Mouse (Mus musculus) embryonic facial prominence, embryonic 13.5 days (tissue): ENCODE results near the gene Myof. TPM values are rescaled to one million over a fixed set of nuclear protein-coding genes. Genes with fewer than 3 reads are reported as not detected.

Experiments
- ATAC-seq: fragments of 200-750 bp; cut with Nextera tagmentation; 2 replicates; pipeline ENCODE4 v1.8.0; 2017; ENCODE audit warnings: low read depth; ENCODE audit not compliant: insufficient number of reproducible peaks, insufficient read depth, low FRiP score, low TSS enrichment
- H3K27ac ChIP-seq: fragments of 300-500 bp; sonication (generic); 2 replicates; pipeline ENCODE4 v1.5.1; 2015; ENCODE audit warnings: moderate library complexity, mild to moderate bottlenecking, inconsistent platforms
- H3K27me3 ChIP-seq: fragments of 300-500 bp; sonication (generic); 2 replicates; pipeline ENCODE4 v1.6.1; 2015; ENCODE audit warnings: mild to moderate bottlenecking, inconsistent platforms
- H3K36me3 ChIP-seq: fragments of 300-500 bp; sonication (generic); 2 replicates; pipeline ENCODE4 v1.6.1; 2015; ENCODE audit warnings: mild to moderate bottlenecking, inconsistent platforms
- H3K4me1 ChIP-seq: fragments of 300-500 bp; sonication (generic); 2 replicates; pipeline ENCODE4 v1.6.1; 2015; ENCODE audit warnings: inconsistent platforms
- H3K4me2 ChIP-seq: fragments of 300-500 bp; sonication (generic); 2 replicates; pipeline ENCODE4 v1.6.1; 2015; ENCODE audit warnings: moderate library complexity, mild to moderate bottlenecking, inconsistent platforms
- H3K4me3 ChIP-seq: fragments of 300-500 bp; sonication (generic); 2 replicates; pipeline ENCODE4 v1.5.1; 2015; ENCODE audit warnings: mild to moderate bottlenecking, inconsistent platforms
- H3K9ac ChIP-seq: fragments of 300-500 bp; sonication (generic); 2 replicates; pipeline ENCODE4 v1.6.1; 2015; ENCODE audit warnings: mild to moderate bottlenecking, inconsistent platforms
- H3K9me3 ChIP-seq: fragments of 300-500 bp; sonication (generic); 2 replicates; pipeline ENCODE4 v1.6.1; 2016; ENCODE audit warnings: inconsistent platforms
- WGBS: fragments of 180-500 bp; shearing (Covaris S2); methylation state at CpG from one replicate; pipeline ENCODE4 v1.1.7; 2015; ENCODE audit warnings: mixed read lengths; 5-methylcytosine and 5-hydroxymethylcytosine counted together
- polyA plus RNA-seq: library from polyadenylated mRNA; unstranded; fragments of >200 nt; fragmentation: Nextera tagmentation; extraction: Ambion mirVana; gene quantifications from 2 replicates; pipeline ENCODE4 v1.2.1, GENCODE M21; 2015

Myof gene
- polyA plus RNA-seq, 1 experiment from 2014 or later, result 12.2 TPM

- Histone ChIP-seq H3K4me2 (no peak overlapping the region), H3K4me1 (peaks cover 16% of the 10 kb centered on the region), H3K9ac (no peak overlapping the region), H3K27me3 (no peaks in the 10 kb centered on the region), H3K27ac (no peak overlapping the region), H3K36me3 (no peaks in the 10 kb centered on the region), H3K9me3 (no peaks in the 10 kb centered on the region), H3K4me3 (no peak overlapping the region)
- WGBS, result 90% methylated on average over 2 of the region's 2 CpGs
- no peak for ATAC-seq
Measured at GRCm38 (mm10) chr19:37999941-38000340, 43.4 kb downstream of the Myof start.

- 84% methylated on average over 3 of the region's 3 CpGs for WGBS
- H3K27me3 ChIP-seq, result no peaks in the 10 kb centered on the region
- no peak overlapping the region for H3K9ac ChIP-seq
- H3K4me1 ChIP-seq, result 0 out of 2 replicates have a peak, but pooled peaks cover 4% of the 10 kb centered on the region
- H3K9me3 ChIP-seq, result no peaks in the 10 kb centered on the region
- peaks cover 8% of the 10 kb centered on the region for H3K36me3 ChIP-seq
- ATAC-seq, result no peak
- no peak overlapping the region for H3K4me3 ChIP-seq
- no peak overlapping the region for H3K4me2 ChIP-seq
- H3K27ac ChIP-seq, result no peak overlapping the region
Measured at GRCm38 (mm10) chr19:37994301-37994700, 49.1 kb downstream of the Myof start.

GRCm38 (mm10) chr19:37992184-37992554 is 51.2 kb downstream of the Myof start:
- Histone ChIP-seq H3K4me1 (0 out of 2 replicates have a peak, but pooled peaks cover 4% of the 10 kb centered on the region), H3K36me3 (peaks cover 8% of the 10 kb centered on the region), H3K4me2 (no peak overlapping the region), H3K9ac (no peak overlapping the region), H3K27ac (no peak overlapping the region), H3K27me3 (no peaks in the 10 kb centered on the region), H3K9me3 (no peaks in the 10 kb centered on the region), H3K4me3 (no peak overlapping the region)
- ATAC-seq, result no peak
- 88% methylated on average over 2 of the region's 2 CpGs for WGBS

- H3K4me2 ChIP-seq, result no peak overlapping the region
- no peak for ATAC-seq
Measured at GRCm38 (mm10) chr19:37991399-37992183, 51.8 kb downstream of the Myof start.

GRCm38 (mm10) chr19:37989971-37990370 is 53.4 kb downstream of the Myof start:
- Histone ChIP-seq H3K27ac (no peak overlapping the region), H3K27me3 (no peaks in the 10 kb centered on the region), H3K9ac (no peak overlapping the region), H3K36me3 (peaks cover 12% of the 10 kb centered on the region), H3K4me2 (no peak overlapping the region), H3K4me3 (no peak overlapping the region), H3K4me1 (0 out of 2 replicates have a peak, but pooled peaks cover 4% of the 10 kb centered on the region), H3K9me3 (no peaks in the 10 kb centered on the region)
- 85% methylated on average over 2 of the region's 2 CpGs for WGBS
- ATAC-seq, result no peak

More at GRCm38 (mm10) chr19:37991399-37992183, 51.8 kb downstream of the Myof start:
- Histone ChIP-seq H3K27me3 (no peaks in the 10 kb centered on the region), H3K4me1 (0 out of 2 replicates have a peak, but pooled peaks cover 4% of the 10 kb centered on the region), H3K36me3 (peaks cover 9% of the 10 kb centered on the region), H3K27ac (no peak overlapping the region), H3K9me3 (no peaks in the 10 kb centered on the region), H3K4me3 (no peak overlapping the region), H3K9ac (no peak overlapping the region)
- 45% methylated on average over 7 of the region's 7 CpGs for whole genome bisulfite sequencing

- H3K4me2 ChIP-seq, result no peak overlapping the region
- ATAC-seq, result no peak
- H3K36me3 ChIP-seq, result peaks cover 4% of the 10 kb centered on the region
- H3K27me3 ChIP-seq, result no peaks in the 10 kb centered on the region
- H3K27ac ChIP-seq, result no peak overlapping the region
- H3K4me3 ChIP-seq, result no peak overlapping the region
- WGBS, result 81% methylated on average over 4 of the region's 4 CpGs
- H3K4me1 ChIP-seq, result 0 out of 2 replicates have a peak, but pooled peaks cover 4% of the 10 kb centered on the region
- H3K9ac ChIP-seq, result no peak overlapping the region
- no peaks in the 10 kb centered on the region for H3K9me3 ChIP-seq
Measured at GRCm38 (mm10) chr19:37988156-37988555, 55.2 kb downstream of the Myof start.

GRCm38 (mm10) chr19:37985730-37986129 is 57.6 kb downstream of the Myof start:
- WGBS, result 84% methylated on average over 16 of the region's 16 CpGs
- no peak overlapping the region for H3K4me3 ChIP-seq
- no peak overlapping the region for H3K4me2 ChIP-seq
- no peak overlapping the region for H3K27ac ChIP-seq
- no peaks in the 10 kb centered on the region for H3K27me3 ChIP-seq
- H3K36me3 ChIP-seq, result peaks cover 10% of the 10 kb centered on the region; the same call in 1 of the 2 replicates
- no peaks in the 10 kb centered on the region for H3K9me3 ChIP-seq
- no peaks in the 10 kb centered on the region for H3K4me1 ChIP-seq
- no peak overlapping the region for H3K9ac ChIP-seq
- no peak for ATAC-seq

- H3K27me3 ChIP-seq, result no peaks in the 10 kb centered on the region
- H3K4me1 ChIP-seq, result no peaks in the 10 kb centered on the region
- peaks cover 9% of the 10 kb centered on the region; the same call in 1 of the 2 replicates for H3K36me3 ChIP-seq
- no peak overlapping the region for H3K27ac ChIP-seq
- H3K9ac ChIP-seq, result no peak overlapping the region
- ATAC-seq, result no peak
- no peaks in the 10 kb centered on the region for H3K9me3 ChIP-seq
- H3K4me3 ChIP-seq, result no peak overlapping the region
- no peak overlapping the region for H3K4me2 ChIP-seq
- 94% methylated on average over 5 of the region's 5 CpGs for WGBS
Measured at GRCm38 (mm10) chr19:37975951-37976350, 67.4 kb downstream of the Myof start.

- WGBS, result 92% methylated on average over 4 of the region's 4 CpGs
- Histone ChIP-seq H3K4me3 (no peak overlapping the region), H3K4me2 (no peak overlapping the region)
Measured at GRCm38 (mm10) chr19:37970571-37970970, 72.8 kb downstream of the Myof start.

GRCm38 (mm10) chr19:37970004-37970403 is 73.4 kb downstream of the Myof start:
- no peak overlapping the region for H3K27ac ChIP-seq
- no peak for ATAC-seq
- no peaks in the 10 kb centered on the region for H3K9me3 ChIP-seq
- no peak overlapping the region for H3K9ac ChIP-seq
- H3K36me3 ChIP-seq, result no peaks in the 10 kb centered on the region
- no peaks in the 10 kb centered on the region for H3K27me3 ChIP-seq
- no peak overlapping the region for H3K4me2 ChIP-seq
- no peaks in the 10 kb centered on the region for H3K4me1 ChIP-seq
- 60% methylated on average over 5 of the region's 5 CpGs for WGBS
- no peak overlapping the region for H3K4me3 ChIP-seq

More at GRCm38 (mm10) chr19:37970571-37970970, 72.8 kb downstream of the Myof start:
- Histone ChIP-seq H3K27me3 (no peaks in the 10 kb centered on the region), H3K4me1 (no peaks in the 10 kb centered on the region), H3K9ac (no peak overlapping the region), H3K36me3 (no peaks in the 10 kb centered on the region), H3K9me3 (no peaks in the 10 kb centered on the region), H3K27ac (no peak overlapping the region)
- ATAC-seq, result no peak

GRCm38 (mm10) chr19:37965828-37966227 is 77.5 kb downstream of the Myof start:
- Histone ChIP-seq H3K9me3 (no peaks in the 10 kb centered on the region), H3K36me3 (no peaks in the 10 kb centered on the region), H3K27ac (no peak overlapping the region), H3K4me3 (no peak overlapping the region), H3K27me3 (no peaks in the 10 kb centered on the region), H3K9ac (no peak overlapping the region), H3K4me2 (no peak overlapping the region), H3K4me1 (no peaks in the 10 kb centered on the region)
- WGBS, result 76% methylated on average over 4 of the region's 4 CpGs
- no peak for ATAC-seq

- 0 out of 2 replicates have a peak, but pooled peaks cover 4% of the 10 kb centered on the region for H3K36me3 ChIP-seq
- H3K27me3 ChIP-seq, result no peaks in the 10 kb centered on the region
- no peak overlapping the region for H3K4me2 ChIP-seq
- H3K9me3 ChIP-seq, result no peaks in the 10 kb centered on the region
- no peak overlapping the region for H3K4me3 ChIP-seq
- H3K4me1 ChIP-seq, result no peaks in the 10 kb centered on the region
- no peak overlapping the region for H3K27ac ChIP-seq
- no peak overlapping the region for H3K9ac ChIP-seq
- ATAC-seq, result no peak
- 88% methylated on average over 5 of the region's 5 CpGs for WGBS
Measured at GRCm38 (mm10) chr19:37963421-37963820, 80.0 kb downstream of the Myof start.
